Mouse (Mus musculus) bone marrow, adult 2 months (tissue): ENCODE results near the gene Zbtb2.

Experiments
- CTCF ChIP-seq: fragments of 200-500 bp; IDR thresholded peaks from 2 replicates; pipeline ENCODE4 v1.5.1; 2011; ENCODE audit warnings: low read length, control low read depth; ENCODE audit not compliant: control insufficient read depth, insufficient read depth
- POLR2A ChIP-seq: fragments of 200-500 bp; IDR thresholded peaks from 2 replicates; pipeline ENCODE4 v1.6.1; 2011; ENCODE audit warnings: low read depth, mild to moderate bottlenecking, control low read depth, low read length, borderline replicate concordance; ENCODE audit not compliant: control insufficient read depth

DNA sequence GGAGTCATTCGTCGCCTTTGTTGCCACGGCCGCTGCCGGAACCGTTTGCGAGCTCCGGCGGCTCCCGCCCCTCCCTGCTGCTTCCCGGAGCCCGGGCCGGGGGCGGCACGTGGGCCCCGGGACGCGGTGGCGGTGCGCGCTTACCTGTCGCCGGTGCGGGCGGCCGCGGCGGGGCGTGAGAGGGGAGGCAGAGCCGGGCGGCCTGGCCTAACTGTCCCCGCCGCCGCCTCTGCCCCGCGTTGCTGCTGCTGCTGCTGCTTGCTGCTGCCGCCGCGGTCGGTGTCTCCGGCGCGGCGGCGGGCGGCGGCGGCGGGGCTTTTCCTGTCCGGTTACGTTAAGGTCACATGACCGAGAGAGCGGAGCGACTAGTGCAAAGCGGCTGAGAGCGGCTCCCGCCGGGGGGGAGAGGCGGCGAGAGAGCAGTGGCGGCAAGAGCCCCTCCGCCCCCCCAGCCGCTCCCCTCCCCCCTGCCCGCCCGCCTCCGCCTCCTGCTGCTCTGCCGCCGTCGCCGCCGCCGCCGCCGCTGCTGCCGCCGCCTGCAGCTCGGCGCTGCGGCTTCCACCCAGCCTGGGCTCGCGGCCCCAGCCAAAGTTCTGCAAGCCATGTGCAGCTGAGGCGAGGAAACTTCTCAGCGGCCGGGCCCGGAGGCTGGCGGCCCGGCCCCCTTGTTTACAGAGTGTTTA is at the start of gene Zbtb2:
- TF ChIP-seq CTCF (no peak), POLR2A (no peak)
